Mouse (Mus musculus) T-helper 1 cell (primary cell): ENCODE data around the gene Spg20.

ENCODE experiments used
- in situ Hi-C: fragments of 300-600 bp; cut with MboI, MseI; formaldehyde crosslinking; loops from one replicate; pipeline ENCODE4 v1.15.1; 2025; ENCODE audit warnings: high pct_unique_total_duplicates

Gene Spg20

DNA sequence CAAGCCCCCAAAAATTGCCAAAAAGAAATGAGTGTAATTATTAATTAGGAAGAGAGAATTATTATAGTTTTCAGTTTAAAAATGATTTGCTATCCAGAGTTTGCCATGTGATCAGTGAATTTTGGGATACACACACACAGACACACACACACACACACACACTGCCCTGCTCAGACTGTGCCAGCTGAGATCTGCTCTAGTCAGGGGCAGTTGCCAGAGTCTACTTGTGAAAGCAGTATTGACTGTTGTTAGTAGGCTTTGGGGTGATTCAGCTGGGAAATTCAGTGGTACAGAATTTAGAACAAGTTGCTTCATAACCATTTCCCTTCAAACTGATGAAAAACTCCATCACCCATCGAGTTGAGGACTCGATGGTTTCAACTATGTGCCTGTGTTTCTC lies 35.2 kb downstream of the Spg20 start:
- in situ Hi-C loops: no loop called here

DNA sequence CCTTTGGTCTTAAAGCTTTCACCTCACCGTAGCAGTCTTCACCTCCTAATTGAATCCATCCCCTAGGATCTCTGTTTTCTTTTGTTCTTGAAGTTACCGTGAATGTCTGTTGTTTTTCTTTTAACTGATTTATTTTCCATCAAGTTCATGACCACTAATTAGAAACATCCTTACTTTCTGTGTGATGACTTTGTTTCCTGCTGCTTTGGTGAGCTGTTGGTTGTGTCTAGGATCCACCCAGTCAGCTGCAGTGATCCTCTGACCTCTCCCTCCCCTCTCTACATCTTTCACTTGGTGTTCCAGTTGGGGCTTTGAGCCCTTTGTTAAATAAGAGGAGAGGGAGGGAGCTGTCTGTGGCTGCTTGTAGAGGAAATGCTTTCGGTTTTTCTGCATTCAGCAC lies 36.2 kb downstream of the Spg20 start:
- in situ Hi-C loops: no loop called here

DNA sequence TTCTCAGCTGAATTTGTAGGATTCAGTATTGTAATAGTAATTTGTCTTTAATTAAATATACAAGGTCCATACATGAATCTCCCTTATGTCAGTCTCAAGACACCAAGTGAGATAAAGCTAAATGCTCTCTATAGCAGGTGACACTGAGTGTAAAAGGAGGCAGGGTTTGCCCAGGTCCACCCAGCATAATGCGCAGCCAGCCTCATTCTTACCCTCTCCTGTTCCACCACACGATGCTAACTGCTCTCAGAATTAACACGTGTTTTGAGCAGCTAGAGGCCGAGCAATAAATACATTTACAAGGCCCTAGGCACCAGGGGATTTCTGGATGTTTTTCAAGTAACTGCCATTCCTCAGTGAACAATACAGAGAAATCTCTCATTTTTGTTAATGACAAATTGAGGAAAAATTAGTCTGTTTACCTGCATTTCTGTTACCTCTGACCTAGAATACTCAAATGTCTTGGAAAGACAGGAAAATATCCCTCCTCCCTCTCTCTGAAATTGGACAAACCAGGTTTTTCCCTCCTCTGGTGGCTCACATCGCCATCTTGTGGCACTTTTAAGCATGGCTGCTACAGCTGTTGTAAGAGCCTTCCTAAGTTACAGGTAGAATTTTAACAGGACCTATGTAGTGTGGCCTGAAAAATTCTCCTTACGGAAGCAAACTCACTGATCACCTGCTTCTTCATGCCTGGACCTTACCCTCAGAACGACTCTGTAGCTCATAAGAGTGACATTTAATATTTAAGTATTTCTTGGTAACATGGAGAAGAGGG lies 39.9 kb downstream of the Spg20 start:
- in situ Hi-C loops: loop anchor here (10.0 kb wide), 1 partner anchor 1427 kb away; no protein-coding TSS in a partner anchor

DNA sequence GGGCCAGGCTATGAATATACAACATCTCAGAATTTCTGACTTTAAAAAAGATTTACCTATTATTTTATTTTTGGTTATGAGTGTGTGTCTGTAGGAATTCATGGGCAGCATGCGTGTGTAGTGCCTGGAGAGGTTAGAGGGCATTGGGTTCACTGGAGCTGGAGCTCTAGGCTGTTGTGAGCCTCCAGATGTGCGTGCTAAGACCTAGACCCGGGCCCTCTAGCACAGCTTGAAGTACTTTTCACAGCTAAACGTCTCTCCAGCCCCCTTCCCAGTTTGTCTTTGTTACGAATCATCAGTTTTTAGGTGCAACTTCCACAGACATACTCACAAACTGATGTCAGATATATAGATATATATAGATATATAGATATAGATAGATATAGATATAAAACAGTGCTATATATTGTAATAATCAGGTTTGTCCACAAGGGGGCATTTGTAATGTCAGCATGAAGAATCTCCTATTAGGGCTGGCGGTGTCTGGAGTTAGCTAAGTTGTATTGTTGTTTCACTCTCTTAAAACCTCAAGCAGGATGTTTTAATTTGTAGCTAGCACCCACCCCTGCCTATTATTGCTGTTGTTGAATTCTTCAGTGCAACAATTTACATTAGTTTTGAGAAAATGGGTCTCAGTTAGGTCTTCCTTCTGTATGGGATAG lies 40.9 kb downstream of the Spg20 start:
- in situ Hi-C loops: loop anchor here (10.0 kb wide), 1 partner anchor 1428 kb away; no protein-coding TSS in a partner anchor

DNA sequence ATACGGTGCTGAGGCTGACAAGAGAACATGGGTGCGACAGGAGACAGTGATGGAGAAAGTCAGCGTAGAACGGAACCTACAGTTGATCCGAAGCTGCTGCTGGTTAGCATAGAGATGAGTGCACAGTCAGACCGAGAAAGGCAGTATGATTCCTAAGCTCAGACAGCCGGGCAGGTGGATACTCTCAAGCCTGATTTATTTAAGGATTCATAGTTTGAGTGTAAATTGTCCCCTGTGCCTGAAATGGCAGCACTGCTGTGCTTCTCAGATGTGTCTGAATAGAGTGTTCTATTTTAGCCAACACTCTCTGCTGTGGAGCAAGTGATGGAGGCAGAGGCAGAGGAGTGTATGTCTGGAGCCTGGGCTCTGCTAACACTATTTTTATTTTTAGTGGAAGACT lies 42.3 kb downstream of the Spg20 start:
- in situ Hi-C loops: loop anchor here (10.0 kb wide), 1 partner anchor 1429 kb away; no protein-coding TSS in a partner anchor

DNA sequence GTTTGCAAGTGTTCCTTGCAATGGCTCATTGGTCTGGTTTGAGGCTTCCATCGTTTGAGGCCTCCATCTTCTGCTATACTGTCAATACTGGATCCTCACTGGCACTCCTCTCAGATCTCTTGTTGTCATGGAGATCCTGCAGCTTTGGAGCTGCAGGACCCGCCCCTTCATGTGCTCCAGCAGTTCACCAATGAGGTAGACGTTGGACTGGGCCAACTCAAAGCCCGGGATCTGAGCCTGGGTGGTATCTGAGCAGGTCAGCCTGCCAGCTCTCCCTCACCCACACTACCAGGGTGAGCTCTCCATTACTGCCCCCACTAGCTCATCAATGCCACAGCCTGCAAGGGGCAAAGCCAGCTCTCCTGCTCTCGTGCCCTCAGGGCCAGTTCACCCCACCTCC lies 45.5 kb downstream of the Spg20 start:
- in situ Hi-C loops: loop anchor here (5.0 to 10.0 kb wide), 2 partner anchors 195 to 1433 kb away; no protein-coding TSS in a partner anchor

DNA sequence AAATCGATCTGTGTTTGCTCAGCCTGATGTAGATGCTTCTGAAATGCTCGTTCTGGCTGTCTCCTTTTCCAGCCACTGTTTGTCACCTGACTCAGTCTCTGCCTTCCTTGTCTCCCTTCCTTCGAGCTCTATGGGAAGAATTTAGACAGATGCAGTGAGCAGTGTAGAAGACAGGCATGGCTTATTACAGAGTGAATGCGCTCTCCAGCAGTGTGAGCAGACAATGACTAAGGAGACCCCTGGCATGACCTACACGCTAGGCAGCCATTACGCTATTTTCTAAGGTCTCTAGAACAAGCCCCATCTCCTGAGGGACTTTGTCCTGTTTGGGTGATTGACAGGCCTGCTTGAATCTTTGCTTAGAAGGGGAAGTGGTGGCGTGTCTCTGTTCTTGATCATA lies 49.2 kb downstream of the Spg20 start:
- in situ Hi-C loops: no loop called here

DNA sequence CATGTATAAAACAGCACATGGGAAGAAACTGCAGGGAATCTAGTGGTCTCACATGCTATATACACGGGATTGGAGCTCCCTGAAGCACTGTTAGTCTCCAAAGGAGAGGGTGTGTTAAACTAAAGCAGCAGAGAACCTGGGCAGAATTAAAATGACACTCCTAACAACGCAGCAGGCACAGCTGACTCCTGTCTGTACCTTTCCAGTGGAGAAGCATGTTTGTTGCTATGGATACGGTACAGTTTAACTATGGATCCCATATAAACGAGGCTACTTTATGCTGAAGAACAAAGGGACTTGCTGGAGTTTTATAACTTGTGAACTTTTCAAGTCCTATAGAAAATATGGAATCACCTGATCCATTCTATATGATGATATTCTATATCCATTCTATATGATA lies 51.6 kb downstream of the Spg20 start:
- in situ Hi-C loops: no loop called here

DNA sequence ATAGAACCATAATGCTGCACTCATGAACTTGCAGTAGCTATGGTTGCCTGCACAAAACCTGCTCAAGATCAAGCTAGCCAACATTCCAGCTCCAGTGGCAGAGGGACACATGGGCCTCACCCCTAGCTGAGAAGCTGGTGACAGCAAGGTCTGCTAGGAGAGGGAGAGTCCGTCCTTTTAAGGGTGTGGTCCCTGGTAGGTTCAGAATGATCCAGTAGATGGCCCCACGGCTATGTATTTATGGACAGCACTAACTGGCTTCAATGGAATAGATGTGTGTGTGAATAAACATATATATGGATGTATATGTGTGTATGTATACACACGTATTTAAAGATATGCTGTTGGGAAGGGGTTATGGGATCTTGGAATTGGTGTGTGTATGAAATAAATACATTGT lies 60.6 kb downstream of the Spg20 start:
- in situ Hi-C loops: no loop called here

DNA sequence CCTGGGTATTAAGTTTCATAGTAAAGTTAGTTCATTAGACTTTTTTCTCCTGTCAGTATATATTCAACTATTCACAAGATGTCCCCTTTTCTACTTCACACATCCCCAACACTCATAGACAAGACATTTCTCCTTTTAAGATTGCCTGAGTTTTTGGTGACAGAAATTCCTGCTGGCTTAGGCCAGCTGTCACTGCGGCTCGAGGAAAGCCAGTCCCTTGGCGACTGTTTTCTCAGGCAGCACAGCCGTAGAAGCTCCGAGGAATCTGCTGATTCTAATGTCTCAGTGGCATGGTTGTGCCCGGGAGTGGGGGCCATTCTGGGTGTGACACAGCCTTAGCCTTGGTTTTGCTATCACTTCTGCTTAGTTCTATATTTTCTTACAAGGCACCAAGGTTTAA lies 65.4 kb downstream of the Spg20 start:
- in situ Hi-C loops: no loop called here

DNA sequence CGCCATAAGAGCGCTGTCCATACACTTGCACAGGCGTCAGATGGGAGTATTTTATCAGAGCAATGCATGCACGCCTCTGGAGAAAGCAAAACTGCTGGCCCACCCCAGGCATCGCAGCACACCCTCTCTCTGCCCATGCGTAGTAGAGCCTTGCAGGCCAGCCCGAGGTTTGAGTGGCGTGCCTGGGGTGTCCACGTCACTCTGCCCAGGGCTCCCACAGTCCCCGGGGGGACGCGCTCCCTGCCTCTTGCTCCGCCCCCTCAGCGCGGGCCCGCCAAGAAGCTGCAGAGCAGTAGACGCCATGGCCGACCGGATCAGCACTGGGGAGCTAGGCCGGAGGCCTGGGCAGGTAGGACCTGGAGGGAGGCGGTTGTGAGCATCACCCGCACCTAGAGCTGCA lies 69.9 kb downstream of the Spg20 start, which contains the start of gene Sohlh2:
Sohlh2 (plus strand) TSS at position 263 of the 400 bp plus-strand sequence.
- in situ Hi-C loops: no loop called here
